Mouse (Mus musculus) mouse embryonic stem cell (cell line): ENCODE measurements at regions not wholly inside any gene's neighbourhood (a gene's known extent, or its start where the extent isn't known, plus 50 kb on each side); places are given as distances from the start of the nearest gene placed in this dataset.
"Not testable (repeated sequence)": the region's sequence is repeated elsewhere in the genome, so short reads cannot be mapped to it uniquely, and the experiment has no call there.

Experiments used
- in situ Hi-C, 2 experiments: fragments of 300-500 bp; cut with MboI; formaldehyde crosslinking; loops; 1 replicate in 1 of 2; 3 replicates in 1 of 2; pipeline ENCODE4 v1.14.3; 2019 to 2020; ENCODE audit warnings: low sequenced_read_pairs in 2 of 2, low pct_unique_long_range_greater_than_20kb in 1 of 2, mixed read lengths in 1 of 2; ENCODE audit not compliant: unreplicated experiment in 1 of 2

DNA sequence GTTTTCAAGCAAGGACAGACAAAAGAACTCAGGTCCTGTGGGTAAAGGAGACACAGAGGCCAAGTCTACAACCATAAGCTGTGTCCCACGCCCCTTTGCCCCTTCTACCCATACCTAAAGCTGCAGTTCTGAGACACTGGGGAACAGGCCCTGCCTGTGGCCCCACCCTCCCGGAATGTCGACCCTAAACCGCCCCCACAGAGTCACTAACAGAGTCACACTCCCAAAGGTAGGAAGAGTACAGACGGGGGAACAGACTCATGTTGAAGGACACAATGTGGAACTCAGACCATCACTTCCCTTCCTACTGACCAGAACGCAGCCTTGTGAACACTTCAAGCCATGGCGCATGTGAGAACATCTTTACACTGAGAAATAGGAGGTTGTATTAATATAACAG lies 231.9 kb downstream of the Prex1 start:
- in situ Hi-C loops = no loop called here

DNA sequence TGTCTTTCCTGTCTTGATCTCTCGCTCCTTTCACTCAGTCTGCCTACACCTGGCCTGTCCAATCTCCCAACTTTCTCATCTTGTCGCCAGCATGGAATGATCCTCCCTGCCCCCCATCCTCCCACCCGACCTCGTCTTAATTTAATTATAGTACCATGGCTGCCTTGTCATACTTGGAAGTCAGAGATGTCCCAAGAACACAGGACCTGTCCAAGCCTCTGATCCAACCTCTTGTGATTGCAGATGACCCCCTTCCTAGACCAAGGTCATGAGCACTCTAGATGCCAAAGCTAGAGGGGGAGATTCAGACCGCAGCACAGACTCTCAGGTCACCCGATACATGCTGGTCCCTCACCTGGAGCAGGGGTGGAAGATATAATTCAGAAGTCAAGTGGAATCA lies 232.3 kb downstream of the Prex1 start:
- in situ Hi-C loops = no loop called here

DNA sequence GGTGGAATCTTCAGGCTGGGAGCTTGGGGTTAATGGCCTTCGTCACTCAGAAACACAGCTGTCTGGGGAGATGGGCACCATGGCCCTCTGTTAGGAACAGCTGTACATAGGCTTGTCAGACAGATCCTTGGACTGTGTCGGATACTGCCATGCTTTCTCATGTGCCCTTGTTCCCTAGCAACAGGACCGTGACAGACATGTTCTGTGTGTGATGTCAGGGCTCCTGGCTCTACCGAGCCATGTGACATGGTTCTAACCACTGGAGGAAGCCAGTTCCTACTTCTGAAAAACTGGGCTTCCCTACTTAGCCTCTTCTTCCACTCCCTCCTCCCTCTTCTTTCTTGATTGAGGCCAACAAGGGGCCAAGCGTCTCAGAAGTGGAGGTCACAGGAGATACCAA lies 232.7 kb downstream of the Prex1 start:
- in situ Hi-C loops = no loop called here

DNA sequence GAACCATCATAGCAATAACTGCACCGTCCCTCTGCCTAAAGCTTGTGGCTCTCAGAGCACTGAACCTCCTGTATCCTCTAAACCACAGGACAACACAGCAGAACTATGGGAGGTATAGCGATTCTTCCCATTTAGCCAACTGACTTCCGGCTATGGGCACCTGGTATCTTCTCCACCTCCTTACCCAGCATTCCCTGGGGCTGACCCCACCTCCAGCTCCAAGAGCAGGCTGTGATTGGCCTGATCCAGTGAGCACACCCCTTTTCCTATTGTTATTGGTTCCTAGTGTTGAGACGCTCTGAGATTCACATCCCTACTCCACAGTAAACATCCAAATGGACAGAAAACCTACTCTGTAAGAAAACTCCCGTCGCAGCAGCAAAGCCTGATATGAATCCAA lies 236.7 kb downstream of the Prex1 start:
- in situ Hi-C loops = no loop called here

DNA sequence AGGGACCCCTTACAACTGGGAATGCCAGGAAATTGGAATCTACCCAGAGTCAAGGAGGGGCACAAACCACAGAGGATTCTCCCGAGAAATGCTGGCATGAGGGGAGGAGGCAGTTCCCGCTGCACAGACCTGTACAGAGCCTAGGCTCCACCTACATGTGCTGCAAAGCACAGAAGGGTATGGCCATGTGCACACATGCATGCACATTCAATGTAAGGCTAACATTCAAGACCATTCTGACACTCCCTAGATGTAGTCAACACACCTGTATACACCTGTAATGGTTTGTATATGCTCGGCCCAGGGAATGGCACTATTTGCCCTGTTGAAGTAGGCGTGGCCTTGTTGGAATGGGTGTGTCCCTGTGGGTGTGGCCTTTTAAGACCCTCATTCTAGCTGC lies 238.0 kb downstream of the Prex1 start:
- in situ Hi-C loops = no loop called here

DNA sequence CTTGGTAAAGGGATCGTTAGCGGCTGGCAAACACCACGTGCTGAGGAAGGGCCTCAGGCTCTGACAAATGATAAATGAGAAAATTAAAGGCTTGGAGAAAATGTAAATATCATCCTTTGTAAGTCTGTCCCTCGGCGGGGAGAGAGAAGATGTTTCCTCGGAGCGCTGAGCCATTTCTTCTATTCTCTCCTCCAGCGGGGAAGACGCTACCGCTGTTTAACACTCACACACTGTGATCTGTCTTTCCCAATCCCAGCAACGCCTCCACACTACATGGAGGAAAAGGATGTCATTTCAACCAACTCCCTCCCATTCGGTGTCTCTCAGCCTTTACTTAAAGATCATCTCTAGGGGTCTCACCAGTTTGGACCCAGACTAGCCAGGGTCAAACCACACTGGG lies 239.0 kb downstream of the Prex1 start:
- in situ Hi-C loops = no loop called here

DNA sequence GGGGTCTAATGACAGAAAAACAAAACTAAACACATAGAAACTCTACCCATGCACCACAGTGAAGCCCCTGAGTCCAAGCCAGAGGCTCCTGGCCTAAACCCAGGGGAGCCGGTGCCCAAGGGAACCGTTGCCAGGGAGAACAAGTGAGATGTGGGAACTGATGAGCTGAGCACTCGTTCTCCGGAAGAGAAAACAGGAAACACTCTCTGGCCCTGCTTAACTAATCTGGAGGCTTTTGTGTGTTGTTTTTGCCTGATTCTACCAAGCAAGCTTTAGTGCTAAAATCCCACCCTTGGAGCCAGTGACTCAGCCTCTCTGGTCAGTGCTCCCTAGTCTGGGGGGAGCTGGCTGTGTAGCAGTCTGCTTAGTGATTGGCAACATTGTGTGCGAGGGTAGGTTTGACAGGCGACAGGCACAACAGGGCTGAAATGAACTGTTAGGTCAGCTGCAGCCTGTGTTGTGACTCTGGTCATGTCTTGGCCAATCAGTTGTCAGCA lies 242.3 kb downstream of the Prex1 start:
- in situ Hi-C loops = no loop called here

DNA sequence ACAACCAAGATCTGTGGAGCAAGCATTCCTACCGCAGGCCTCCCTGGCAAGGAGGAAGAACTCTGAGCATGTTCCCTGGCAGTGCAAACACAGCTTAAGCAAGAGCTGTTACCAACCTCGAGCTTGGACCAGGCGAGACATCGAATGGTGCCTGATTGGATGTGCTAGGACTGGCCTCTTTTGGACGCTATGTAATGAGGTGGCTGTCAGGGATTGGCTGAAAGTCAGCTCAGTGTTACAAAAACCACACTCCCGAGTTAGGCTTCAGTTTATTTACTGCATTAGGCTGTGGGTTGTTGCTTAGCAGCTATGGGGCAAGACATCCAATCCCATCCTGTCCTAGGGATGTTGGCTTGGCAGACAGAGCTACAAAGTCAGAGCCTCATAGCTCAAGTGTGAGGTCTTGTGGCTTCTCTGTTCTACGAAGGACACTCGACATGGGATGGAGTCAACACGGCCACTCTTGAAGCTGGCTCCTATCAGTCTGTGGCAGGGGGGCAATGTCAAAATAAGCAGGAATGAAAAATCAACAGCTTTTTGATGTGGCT lies 244.5 kb downstream of the Prex1 start:
- in situ Hi-C loops = no loop called here

DNA sequence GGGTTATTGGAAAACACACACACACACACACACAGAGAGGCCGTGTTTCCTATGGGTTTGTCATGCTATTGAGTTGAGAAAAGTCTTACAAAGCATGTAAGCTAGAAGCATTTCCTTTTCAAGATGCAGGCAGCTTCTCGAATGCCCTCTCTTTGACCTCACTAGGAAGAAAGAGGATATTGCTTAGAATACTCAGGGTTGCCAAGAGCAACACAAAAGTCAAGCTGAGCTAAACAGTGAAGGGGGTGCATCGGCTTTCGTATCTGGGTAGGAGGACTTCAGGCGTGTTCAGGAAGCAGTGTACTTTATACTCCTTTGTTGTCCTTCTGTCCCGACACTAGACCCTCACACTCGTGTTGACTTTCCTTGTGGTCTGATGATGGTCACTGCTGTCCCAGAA lies 246.5 kb downstream of the Prex1 start:
- in situ Hi-C loops = no loop called here

DNA sequence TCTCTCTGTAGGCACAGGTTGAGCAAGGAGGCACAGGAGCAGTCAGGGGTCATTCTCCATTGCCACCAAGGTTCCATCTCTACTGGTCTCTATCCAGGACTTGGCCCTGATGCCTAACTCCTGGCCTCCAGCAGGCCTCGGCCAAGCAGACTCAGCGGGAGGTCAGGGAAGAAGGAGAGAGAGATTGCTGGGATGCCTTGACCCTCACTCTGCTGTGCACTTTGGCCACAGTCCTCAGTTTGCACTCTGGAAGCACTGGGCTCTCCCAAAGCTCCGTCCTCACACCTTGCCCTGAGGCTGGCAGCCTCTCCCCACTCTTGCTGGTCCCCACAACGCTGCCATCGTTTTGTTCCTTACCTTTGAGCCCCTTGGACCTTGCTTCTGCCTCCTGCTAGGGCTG lies 248.1 kb downstream of the Prex1 start:
- in situ Hi-C loops = no loop called here

DNA sequence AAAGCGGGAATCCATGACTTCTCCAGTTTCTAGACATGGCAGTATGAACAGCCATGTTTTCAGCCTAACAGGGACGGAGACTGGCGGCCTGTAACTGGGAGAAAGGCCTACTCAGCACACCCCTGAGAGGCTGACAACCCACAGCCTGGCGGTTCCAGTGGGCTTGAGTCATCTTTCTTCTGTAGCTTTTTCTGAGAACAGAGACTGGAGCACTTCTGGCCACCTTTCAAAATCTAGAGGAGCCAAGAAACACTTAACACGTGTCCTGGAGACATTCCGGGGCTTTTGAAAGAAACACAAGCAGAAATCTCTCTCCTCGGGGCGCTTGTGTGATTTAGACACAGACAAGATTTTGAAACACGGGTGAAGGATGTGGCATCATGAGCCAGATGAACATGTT lies 250.1 kb downstream of the Prex1 start:
- in situ Hi-C loops = no loop called here

DNA sequence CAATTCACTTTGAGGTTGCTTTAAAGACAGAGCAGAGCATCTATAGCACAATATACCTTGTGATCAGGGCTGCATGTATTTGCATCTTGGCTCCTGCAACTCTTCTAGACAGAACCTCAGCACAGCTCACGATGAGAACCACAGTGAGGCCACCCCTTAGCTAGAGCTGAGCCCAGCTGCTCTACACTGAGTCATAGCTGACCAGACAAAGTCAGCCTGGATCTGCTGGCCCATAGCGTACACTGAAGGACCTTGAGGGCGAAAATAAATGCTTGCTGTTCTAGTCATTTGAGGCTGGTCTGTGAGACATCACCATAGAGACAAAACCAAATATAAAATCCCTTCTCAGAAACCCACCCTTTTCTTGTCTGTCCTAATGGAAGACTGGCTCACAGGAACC lies 251.7 kb downstream of the Prex1 start:
- in situ Hi-C loops = no loop called here

DNA sequence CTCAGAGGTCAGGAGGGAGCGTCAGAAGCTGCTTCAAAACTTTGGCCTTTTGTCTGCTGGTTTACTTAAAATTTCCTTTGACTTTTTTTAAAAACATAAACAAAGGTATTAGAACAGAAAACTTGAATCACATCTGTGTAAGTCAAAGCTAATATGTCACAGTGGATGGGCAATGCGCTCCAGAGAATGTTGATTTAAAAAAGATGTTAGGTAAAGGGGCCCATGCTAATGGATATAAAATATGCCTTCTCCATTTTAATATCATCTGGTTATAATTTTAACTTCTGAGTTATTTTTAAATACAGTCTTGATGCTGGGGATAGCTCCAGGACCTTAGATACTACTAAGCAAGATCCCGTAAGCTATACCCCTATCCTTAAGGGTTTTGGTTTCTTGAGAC lies 252.5 kb downstream of the Prex1 start:
- in situ Hi-C loops = no loop called here

DNA sequence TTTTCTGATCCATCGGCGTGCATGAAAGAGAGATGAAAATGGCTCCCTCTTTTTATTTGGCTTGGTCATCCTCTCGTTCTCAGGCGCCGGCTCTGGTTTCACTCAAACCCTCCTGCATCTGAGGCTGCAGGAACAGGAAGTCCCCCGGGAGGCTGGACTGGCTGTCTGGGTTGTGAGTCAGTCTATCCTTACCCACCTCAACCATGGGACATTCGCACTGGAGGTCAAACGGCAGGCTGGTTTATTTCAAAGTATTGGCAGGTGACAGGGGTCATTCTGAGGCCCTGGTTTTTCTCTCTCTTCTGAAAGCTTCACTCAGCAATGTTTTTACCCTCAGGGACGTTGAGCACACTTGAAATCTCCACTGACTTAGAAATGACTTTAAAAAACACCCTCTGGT lies 253.7 kb downstream of the Prex1 start:
- in situ Hi-C loops = no loop called here

DNA sequence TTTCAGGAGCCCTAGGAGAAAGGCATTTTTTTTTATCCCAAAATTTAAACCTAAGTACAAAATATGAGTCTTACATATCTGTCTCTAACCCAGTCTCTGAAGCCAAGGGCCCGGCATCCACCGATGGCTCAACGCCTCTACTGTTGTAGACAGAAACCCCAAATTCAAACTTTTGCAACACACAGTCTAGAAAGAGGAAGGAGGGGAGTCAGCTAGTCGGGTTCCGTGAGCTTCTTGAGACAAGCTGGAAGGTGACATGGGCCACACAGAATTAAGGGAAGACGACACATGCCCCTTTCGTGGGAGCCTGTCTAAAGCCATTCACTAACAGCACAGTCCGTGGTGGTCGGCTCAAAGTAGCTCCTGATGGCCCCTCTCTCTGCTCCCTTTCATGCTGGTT lies 254.7 kb downstream of the Prex1 start:
- in situ Hi-C loops = no loop called here

DNA sequence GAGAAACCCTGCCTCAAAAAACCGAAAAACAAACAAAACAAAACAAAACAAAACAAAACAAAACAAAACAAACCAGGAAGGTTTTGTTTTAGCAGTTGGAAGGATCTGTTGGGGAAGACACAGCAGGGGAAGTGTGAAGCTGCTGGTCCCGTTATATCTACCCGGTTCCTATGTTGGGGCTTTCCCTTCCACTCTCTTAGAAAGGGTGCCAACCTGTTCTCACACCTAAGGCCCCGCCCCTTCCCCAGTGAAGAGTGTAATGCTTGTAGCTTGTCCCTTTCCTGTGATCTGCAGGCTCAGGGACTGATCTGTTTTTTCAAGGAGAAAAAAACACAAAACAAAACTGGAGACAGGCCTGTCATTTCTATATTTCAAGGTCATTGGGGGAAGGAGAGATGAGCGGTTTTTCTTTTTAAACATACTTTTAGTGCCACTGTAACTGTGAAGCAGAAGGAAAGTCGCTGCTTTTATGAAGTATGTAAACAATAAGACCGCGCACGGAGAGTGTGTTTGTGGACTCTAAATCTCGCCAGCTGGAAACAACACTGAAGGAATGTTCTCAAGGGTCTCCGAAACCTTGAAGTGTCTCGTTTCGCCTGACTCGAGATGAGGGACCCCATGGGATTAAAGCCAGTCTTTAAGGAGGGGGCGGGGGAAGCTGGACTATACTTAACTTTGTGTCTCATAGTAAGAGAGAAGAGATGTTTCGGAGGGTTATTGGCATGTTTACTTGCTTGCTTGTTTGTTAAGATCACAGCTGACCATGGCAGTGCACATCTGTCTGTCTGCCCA lies 256.1 kb downstream of the Prex1 start:
- in situ Hi-C loops = no loop called here

DNA sequence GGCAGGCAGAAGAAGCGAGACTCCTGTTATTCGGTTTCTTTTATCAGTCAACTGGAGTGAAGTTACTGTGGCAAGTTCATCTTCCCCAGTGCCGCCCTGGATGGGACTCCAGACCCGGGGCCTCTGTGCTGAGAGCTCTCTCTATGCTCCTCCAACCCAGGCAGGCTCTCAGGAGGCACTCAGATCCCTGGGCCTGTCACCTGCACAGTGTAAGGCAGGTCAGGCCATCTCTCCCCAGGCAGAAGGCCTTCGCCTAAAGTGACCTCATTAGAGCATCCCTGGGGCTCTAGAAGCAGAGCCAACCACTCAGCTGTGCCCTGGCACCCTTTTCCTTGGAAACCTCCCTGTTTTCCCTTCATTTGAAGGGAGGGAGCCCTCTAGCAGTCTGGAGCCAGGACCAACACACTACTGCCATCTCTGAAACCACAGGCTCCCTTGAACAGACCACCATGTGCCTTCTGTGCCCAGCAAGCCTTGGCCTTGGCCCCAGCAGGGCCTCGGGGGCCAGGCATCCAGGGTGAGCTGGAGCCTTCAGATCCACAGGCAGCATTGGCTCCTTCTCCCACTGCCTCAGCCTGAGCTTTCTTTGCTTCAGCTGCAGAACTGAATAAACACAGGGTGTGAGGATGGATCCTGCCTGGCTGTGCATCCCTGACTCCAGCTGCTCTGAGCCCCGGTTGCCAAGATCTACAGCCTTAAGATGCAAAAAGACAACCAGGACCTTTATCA lies 259.3 kb downstream of the Prex1 start:
- in situ Hi-C loops = not testable (repeated sequence)

DNA sequence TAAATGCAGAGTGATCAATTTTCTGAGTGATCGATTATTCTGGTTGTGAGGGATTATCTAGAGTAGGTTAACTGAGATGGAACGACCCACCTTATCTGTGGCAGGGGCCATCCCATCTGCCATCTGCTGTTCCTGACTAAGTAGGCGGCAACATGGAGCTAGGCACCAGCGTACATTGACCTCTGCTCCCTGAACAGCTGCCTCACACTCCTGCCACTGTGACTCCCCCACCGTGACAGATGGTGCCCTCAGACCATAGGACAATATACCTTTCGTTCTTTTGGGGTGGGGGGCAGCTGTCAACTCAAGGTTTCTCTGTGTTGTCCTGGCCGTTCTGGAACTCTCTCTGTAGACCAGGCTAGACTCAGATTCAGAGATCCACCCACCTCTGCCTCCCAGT lies 262.7 kb downstream of the Prex1 start:
- in situ Hi-C loops = no loop called here

DNA sequence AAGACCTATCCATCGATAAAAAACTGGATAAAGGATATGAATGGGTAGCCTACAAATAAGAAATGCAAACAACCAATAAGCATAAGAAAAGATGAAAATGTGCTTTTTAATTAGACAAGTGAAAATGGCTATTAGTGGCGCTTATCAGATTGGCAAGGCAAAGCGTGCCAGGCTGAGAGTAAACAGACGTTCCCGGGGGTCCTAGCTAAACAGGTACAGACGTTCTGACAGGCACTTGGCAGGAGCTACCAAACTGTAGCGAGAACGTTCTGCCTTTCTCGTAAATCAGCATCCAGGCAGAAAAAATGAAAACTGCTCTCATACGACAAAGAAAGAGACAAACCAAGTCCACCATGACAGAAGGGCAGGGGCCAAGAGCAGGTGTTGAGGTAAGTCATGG lies 263.3 kb downstream of the Prex1 start:
- in situ Hi-C loops = no loop called here

DNA sequence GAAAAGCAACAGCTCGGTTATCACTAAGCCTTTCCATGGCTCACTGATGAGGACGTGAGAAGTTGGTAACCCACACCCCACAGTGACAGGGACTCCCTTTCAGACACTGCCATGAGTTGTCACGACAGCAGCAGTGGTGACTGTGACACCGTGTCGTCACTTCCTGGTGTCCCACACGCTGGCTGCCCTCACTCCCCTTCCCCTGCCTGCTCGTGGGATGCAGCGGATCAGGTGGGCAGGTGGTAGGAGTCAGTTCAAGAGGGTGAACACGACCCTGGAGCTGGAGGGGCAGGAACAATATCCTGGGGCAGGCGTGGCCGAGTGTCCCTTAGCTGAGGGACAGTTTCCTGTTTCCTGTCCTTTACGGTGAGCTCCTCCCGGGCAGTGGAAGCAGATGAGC lies 264.9 kb downstream of the Prex1 start:
- in situ Hi-C loops = loop anchor here in 1 of 2 experiments (25.0 kb wide), 1 partner anchor 361 kb away; no protein-coding TSS in a partner anchor
